Mouse (Mus musculus) olfactory bulb, adult 2 months (tissue): ENCODE results near the gene Tspan12.

ENCODE experiments used
- CTCF ChIP-seq: fragments of 200-500 bp; IDR thresholded peaks from 2 replicates; pipeline ENCODE4 v1.5.1; 2012; ENCODE audit warnings: low read depth, mild to moderate bottlenecking, low read length, moderate library complexity; ENCODE audit not compliant: insufficient read depth
- POLR2A ChIP-seq: fragments of 200-500 bp; IDR thresholded peaks from 2 replicates; pipeline ENCODE4 v1.6.1; 2012; ENCODE audit warnings: mild to moderate bottlenecking, low read depth, low read length, moderate library complexity; ENCODE audit not compliant: insufficient read depth

DNA sequence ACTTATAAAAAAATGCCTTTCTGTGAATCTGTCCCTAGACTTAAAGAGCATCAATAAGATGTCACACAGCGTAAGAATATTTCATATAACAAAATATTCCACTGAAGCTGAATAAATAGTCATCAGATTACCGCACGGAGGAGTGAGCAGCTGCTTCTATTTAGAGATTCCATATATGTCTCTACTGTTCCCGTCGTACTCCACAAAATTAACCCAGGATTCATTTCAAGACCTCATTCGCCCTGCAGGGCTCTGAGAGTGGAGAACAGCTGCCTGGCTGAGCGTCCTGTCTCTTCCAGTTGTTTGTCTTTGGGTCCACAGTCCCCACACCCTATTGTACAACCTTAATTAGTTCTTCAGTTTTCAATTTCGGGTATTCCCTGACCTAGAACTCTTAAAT lies 11.9 kb upstream of the Tspan12 start:
- no peak for TF ChIP-seq POLR2A
- no peak for TF ChIP-seq CTCF
